Comparison of ENCODE assay signal across 20 mouse cellular contexts in the genomic region with DNA sequence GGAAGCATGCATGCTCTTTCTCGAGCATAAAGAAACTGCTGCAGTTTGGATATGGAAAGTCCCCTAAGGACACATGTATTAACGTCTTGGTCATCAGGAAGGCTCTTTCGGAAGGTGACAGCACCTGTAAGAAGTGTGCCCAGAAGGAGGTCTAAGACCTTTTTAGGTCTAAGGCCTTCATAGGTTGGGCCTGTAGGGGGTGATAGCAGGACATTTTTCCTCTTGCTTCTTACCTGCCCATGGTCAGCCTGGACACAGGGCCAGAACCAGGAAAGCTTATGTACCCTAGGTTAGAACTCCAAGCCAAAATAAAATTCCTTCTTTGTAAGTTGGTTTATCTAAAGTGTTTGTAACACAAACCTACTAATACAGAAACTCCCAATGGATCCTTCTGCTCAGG.
A peak's percentile ranks its signal among the peaks of the same experiment; 100 is the strongest.
DNase-seq lines count a peak whose midpoint lies in the region; ATAC-seq and TF ChIP-seq lines count a peak whose summit lies in the region.
"Had no signal": no experiment of that assay in that cellular context is flagged by ENCODE, and none has a peak within 500 bp of the region (broad histone marks: within the 10 kb centered on the region; RNA-seq: fewer than 3 reads in every experiment).

No protein-coding gene starts in this region.

- H3K4me1 ChIP-seq in liver, adult 2 months (ENCODE audit: control insufficient read depth, insufficient read depth, low read length), result no peaks in the 10 kb centered on the region
- H3K4me1 ChIP-seq in liver, embryonic 11.5 days (replicated peaks; ENCODE audit: control insufficient read depth, insufficient read depth, low read length), result no peaks in the 10 kb centered on the region
- H3K4me1 ChIP-seq: embryonic facial prominence, embryonic 15.5 days had no signal

- no peaks in the 10 kb centered on the region for H3K9me3 ChIP-seq in liver, embryonic 11.5 days (ENCODE audit: control insufficient read depth, low read length)
- H3K9me3 ChIP-seq: embryonic facial prominence, embryonic 15.5 days had no signal

- ATAC-seq in liver, embryonic 11.5 days (replicated peaks; ENCODE audit: low FRiP score), result no peak
- peak; percentile 48; the same call in 1 of the 2 replicates for ATAC-seq in megakaryocyte, adult 5-6 weeks (ENCODE audit: poor library complexity, severe bottlenecking)
- ATAC-seq: forebrain, postnatal 0 days had no signal

- no peak overlapping the region for H3K4me2 ChIP-seq in liver, embryonic 11.5 days
- H3K4me2 ChIP-seq: embryonic facial prominence, embryonic 15.5 days; midbrain, embryonic 11.5 days had no signal

- H3K27ac ChIP-seq in liver, adult 2 months (replicated peaks; ENCODE audit: insufficient read depth, low read depth, low read length), result no peak overlapping the region
- no peak overlapping the region for H3K27ac ChIP-seq in liver, embryonic 11.5 days (ENCODE audit: low read depth, low read length)
- H3K27ac ChIP-seq: embryonic facial prominence, embryonic 15.5 days; liver, embryonic 14.5 days had no signal

- peak; percentile 4 to 15 for DNase-seq in heart, adult 18-20 months
- DNase-seq in heart, adult 8-10 months (ENCODE audit: low spot score), result no peak
- peak; percentile 46 for DNase-seq in liver, adult 2 months (ENCODE audit: extremely low read depth, low read depth, low spot score)
- no peak for DNase-seq in liver, embryonic 11.5 days (ENCODE audit: low spot score)
- peak; percentile 12 for DNase-seq in A20 (ENCODE audit: low read depth, low spot score)
- DNase-seq in frontal cortex, adult 2 months (ENCODE audit: extremely low spot score in 1 of 2, low spot score in 1 of 2), result no peak
- DNase-seq: adrenal gland, postnatal 36 days; cerebellum, adult 18-20 months; cerebellum, postnatal 25 days; embryo, embryonic 11 days; forebrain, postnatal 0 days; heart, adult 11 months; kidney, adult 8-10 months; kidney, postnatal 4 days; right cerebral cortex, postnatal 4 days; thymus, postnatal 4 days had no signal

- no peak overlapping the region for H3K9ac ChIP-seq in liver, adult 2 months (ENCODE audit: low read depth, low read length)
- no peak overlapping the region for H3K9ac ChIP-seq in liver, embryonic 11.5 days (ENCODE audit: low read depth, low read length)
- H3K9ac ChIP-seq: embryonic facial prominence, embryonic 15.5 days; forebrain, postnatal 0 days; liver, embryonic 14.5 days had no signal

- H3K27me3 ChIP-seq in liver, adult 2 months (ENCODE audit: control insufficient read depth, insufficient read depth, low read length), result no peaks in the 10 kb centered on the region
- H3K27me3 ChIP-seq in liver, embryonic 11.5 days (replicated peaks; ENCODE audit: control insufficient read depth, insufficient read depth, low read length), result no peaks in the 10 kb centered on the region
- H3K27me3 ChIP-seq: embryonic facial prominence, embryonic 15.5 days had no signal

- H3K36me3 ChIP-seq in liver, adult 2 months (ENCODE audit: control insufficient read depth, insufficient read depth, low read length), result peaks cover 7% of the 10 kb centered on the region
- H3K36me3 ChIP-seq in liver, embryonic 11.5 days (ENCODE audit: control insufficient read depth, insufficient read depth, low read length), result no peaks in the 10 kb centered on the region

- H3K79me2 ChIP-seq in liver, adult 2 months (ENCODE audit: control insufficient read depth, insufficient read depth, low read length), result no peaks in the 10 kb centered on the region

- no peak overlapping the region for H3K4me3 ChIP-seq in liver, adult 2 months (ENCODE audit: insufficient read depth, low read depth, low read length)
- no peak overlapping the region for H3K4me3 ChIP-seq in liver, embryonic 11.5 days (ENCODE audit: low read depth, low read length)
- H3K4me3 ChIP-seq: embryonic facial prominence, embryonic 15.5 days had no signal

- WGBS in liver, adult 2 months, result 64% methylated on average over 3 of the region's 3 CpGs
- 65% methylated on average over 3 of the region's 3 CpGs for WGBS in liver, embryonic 11.5 days

- peak; percentile 26; the same call in 1 of the 2 replicates for TF ChIP-seq CTCF in liver, adult 2 months (IDR thresholded peaks at IDR 0.05; ENCODE audit: low read depth, low read length)

- no peak for TF ChIP-seq POLR2A in liver, adult 2 months (IDR thresholded peaks at IDR 0.05; ENCODE audit: extremely low read depth, insufficient read depth, low read length)

Comparison
In these comparisons a context has a peak if more than half of its experiments do, and no peak if none do; other contexts are left out.
1. DNase-seq: peak in heart, adult 18-20 months (2 of 2), liver, adult 2 months (single experiment) and A20 (single experiment); none in heart, adult 8-10 months (single experiment), liver, embryonic 11.5 days (single experiment) and frontal cortex, adult 2 months (0 of 2).